Mouse (Mus musculus): ENCODE measurements around the gene Rel.

DNA sequence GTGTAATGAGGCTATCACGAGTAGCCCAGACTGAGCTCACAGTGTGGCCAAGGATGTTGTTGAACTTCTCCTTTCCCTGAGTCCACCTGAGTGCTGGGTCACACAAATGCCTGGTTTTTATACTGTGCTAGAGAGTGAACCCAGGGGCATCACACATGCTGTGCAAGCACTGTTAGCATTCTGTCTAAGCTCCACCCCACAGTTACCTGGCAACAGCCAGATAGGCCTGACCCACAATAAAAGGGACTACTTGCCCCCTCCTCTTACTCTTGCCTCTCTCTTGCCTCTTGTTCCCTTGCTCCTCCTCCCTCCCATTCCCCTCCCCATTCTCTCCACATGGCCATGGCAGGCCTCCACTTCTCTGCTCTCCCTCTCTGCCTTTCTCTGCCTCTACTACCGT, 48.4 kb downstream of the Rel start:
- TF ChIP-seq GATA1 (IDR thresholded peaks at IDR 0.05; ENCODE audit: low read length) (no peak), TAL1 (IDR thresholded peaks at IDR 0.05; ENCODE audit: low read length) (no peak)
